Mouse (Mus musculus): ENCODE results near the gene Ctr9. TPM values are rescaled to one million over a fixed set of nuclear protein-coding genes. Genes with fewer than 3 reads are reported as not detected.

Gene Ctr9
- polyA plus RNA-seq, 1 experiment from 2014 or later, result 49.7 TPM

Other genes starting within 250 kb of the Ctr9 start
- 35.5 and 37.9 TPM in 2 replicates for gene Rnf141, start 184.5 kb upstream of the Ctr9 start, polyA plus RNA-seq (2016; fragmentation: Nextera tagmentation; extraction: Ambion mirVana)
- gene Lyve1, start 165.7 kb upstream of the Ctr9 start, polyA plus RNA-seq (2016; fragmentation: Nextera tagmentation; extraction: Ambion mirVana), result 3.2 and 3.6 TPM in 2 replicates
- 5.7 and 8.0 TPM in 2 replicates for gene Mrvi1, start 46.5 kb upstream of the Ctr9 start, polyA plus RNA-seq (2016; fragmentation: Nextera tagmentation; extraction: Ambion mirVana)
- 852 and 867 TPM in 2 replicates for gene Eif4g2, start 54.1 kb downstream of the Ctr9 start, polyA plus RNA-seq (2016; fragmentation: Nextera tagmentation; extraction: Ambion mirVana)

Data from heart, embryonic 12.5 days (tissue).